Mouse (Mus musculus) urinary bladder, postnatal 0 days (tissue): ENCODE data around the gene Mettl21c. TPM values are rescaled to one million over a fixed set of nuclear protein-coding genes. Genes with fewer than 3 reads are reported as not detected.

Source experiments
- polyA plus RNA-seq: library from polyadenylated mRNA; unstranded; fragments of >200 nt; fragmentation: Nextera tagmentation; extraction: Ambion mirVana; gene quantifications from 2 replicates; pipeline ENCODE4 v1.2.1, GENCODE M21; 2015

Gene Mettl21c
- 0.21 and 0.28 TPM in 2 replicates for polyA plus RNA-seq

DNA sequence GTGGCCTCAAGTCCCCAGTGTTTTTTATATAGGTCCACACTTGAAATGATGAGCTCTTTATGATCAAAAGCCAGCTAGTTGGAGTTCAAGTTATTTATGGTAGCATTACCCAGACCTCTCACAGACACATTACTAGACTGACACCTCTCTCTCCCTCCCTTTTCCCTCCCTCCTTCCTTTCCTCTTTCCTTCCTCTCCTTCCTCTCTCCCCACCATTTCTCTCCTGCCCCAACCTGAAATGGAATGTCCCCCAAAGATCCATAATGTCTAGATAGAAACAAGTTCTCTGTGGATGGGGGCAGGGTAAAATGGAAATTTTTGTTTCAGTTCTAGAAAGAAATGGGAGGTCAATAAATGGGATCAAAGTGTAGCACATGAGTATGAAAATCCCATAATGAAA, at the start of gene Mettl21c:
Gene Mettl21c, minus strand, starts transcription at position 101 of the 400 bp plus-strand sequence.

DNA sequence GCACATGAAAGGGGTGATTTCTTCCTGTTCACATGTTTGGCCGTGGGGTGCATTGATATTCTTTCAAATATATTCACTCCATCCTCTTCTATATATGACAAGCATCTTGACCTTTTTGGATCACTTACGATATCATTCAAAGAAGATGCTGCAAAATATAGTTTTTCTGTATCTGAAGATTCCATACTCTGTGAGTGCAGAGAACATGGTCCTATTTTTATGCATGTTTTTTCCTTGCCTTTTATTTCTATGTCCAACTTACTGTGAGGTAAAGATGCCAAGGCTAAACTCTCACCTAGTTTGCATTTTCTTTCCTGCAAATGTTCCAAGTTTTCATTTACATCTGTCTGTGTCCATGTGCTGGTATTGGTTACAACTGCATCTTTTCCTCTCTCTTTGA, 42.0 kb upstream of the Mettl21c start, which contains the start of gene Gm8251:
Gene Gm8251, minus strand, starts transcription at position 101 of the 400 bp plus-strand sequence.

Other genes with a start within 250 kb of the Mettl21c start
- 45.2 and 53.1 TPM in 2 replicates for gene Uxs1, start 192.2 kb downstream of the Mettl21c start, polyA plus RNA-seq
- 29.4 and 37.0 TPM in 2 replicates for gene Tpp2, start 86.4 kb downstream of the Mettl21c start, polyA plus RNA-seq
- gene Gm8251, start 41.9 kb upstream of the Mettl21c start, polyA plus RNA-seq, result not detected in 2 replicates
- gene Tex30, start 82.4 kb upstream of the Mettl21c start, polyA plus RNA-seq, result 27.0 and 33.0 TPM in 2 replicates
- 23.7 and 25.8 TPM in 2 replicates for gene Kdelc1, start 98.8 kb upstream of the Mettl21c start, polyA plus RNA-seq
- 6.4 and 8.4 TPM in 2 replicates for gene Bivm, start 98.9 kb upstream of the Mettl21c start, polyA plus RNA-seq
- gene Ercc5, start 127.7 kb upstream of the Mettl21c start, polyA plus RNA-seq, result 12.5 and 13.0 TPM in 2 replicates
- gene Mettl21e, start 198.9 kb upstream of the Mettl21c start, polyA plus RNA-seq, result 0.17 TPM in 1 of 2 replicates, not detected in the other